Mouse (Mus musculus) bone marrow macrophage, adult 2 months (primary cell): Measurements from ENCODE around the gene Dusp16. TPM values are rescaled to one million over a fixed set of nuclear protein-coding genes. Genes with fewer than 3 reads are reported as not detected.

Experiments used
- H3K27ac ChIP-seq: 2 replicates; pipeline ENCODE4 v1.5.1; 2012; ENCODE audit warnings: low read depth, low read length; ENCODE audit not compliant: insufficient read depth
- H3K4me1 ChIP-seq: 2 replicates; pipeline ENCODE4 v1.6.1; 2012; ENCODE audit warnings: low read length; ENCODE audit not compliant: control insufficient read depth, insufficient read depth
- H3K4me3 ChIP-seq: 2 replicates; pipeline ENCODE4 v1.5.1; 2012; ENCODE audit warnings: mild to moderate bottlenecking, low read length, moderate library complexity; ENCODE audit not compliant: insufficient read depth
- CTCF ChIP-seq: IDR thresholded peaks from 2 replicates; pipeline ENCODE4 v1.5.1; 2012; ENCODE audit warnings: low read depth, mild to moderate bottlenecking, low read length, moderate library complexity
- POLR2A ChIP-seq: IDR thresholded peaks from 2 replicates; pipeline ENCODE4 v1.6.1; 2012; ENCODE audit warnings: mild to moderate bottlenecking, low read depth, low read length, borderline replicate concordance
- polyA plus RNA-seq: library from polyadenylated mRNA; stranded (reverse); fragments of >200 nt; gene quantifications from 2 replicates; pipeline ENCODE4 v1.2.4, GENCODE M21; 2012; ENCODE audit not compliant: missing spikeins, insufficient read depth, insufficient read length

Gene Dusp16
- polyA plus RNA-seq, 1 experiment: 6.9 TPM

DNA sequence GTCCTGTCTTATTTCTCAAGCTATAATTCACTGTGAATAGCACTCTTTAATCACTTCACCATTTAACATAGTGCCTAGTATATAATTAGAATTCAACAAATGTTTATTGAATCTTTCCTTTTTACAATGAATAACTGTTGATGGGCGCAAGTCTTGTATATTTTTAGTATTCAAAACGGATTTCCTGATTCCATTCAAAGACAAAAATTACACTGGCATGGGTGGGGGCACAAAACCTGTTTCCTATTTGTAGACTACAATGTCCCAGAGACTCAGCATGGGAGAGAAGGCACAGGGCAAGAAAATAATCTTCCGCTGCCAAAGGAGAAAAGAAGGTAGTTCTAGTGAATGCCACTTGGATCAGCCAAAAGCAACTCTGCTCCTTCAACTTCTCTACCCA lies 44.3 kb downstream of the Dusp16 start:
- peaks cover 20% of the 10 kb centered on the region for H3K4me1 ChIP-seq
- no peak overlapping the region for H3K27ac ChIP-seq
- TF ChIP-seq CTCF: no peak
- no peak for TF ChIP-seq POLR2A
- H3K4me3 ChIP-seq: no peak overlapping the region

DNA sequence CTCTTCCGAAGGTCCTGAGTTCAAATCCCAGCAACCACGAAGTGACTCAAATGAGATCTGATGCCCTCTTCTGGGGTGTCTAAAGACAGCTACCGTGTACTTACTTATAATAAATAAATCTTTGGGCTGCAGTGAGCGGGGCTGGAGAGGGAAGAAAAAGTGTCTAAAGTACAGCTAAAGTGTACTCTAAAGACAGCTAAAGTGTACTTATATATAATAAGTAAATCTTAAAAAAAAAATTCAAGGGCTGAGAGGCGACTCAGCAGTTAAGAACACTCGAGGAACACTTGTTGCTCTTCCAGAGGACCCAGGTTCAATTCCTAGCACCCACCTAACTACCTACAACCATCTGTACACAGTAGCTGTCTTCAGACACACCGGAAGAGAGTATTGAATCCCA lies 46.5 kb downstream of the Dusp16 start:
- Histone ChIP-seq H3K4me3 (no peak overlapping the region), H3K27ac (no peak overlapping the region), H3K4me1 (peaks cover 13% of the 10 kb centered on the region)
- TF ChIP-seq CTCF (no peak), POLR2A (no peak)

DNA sequence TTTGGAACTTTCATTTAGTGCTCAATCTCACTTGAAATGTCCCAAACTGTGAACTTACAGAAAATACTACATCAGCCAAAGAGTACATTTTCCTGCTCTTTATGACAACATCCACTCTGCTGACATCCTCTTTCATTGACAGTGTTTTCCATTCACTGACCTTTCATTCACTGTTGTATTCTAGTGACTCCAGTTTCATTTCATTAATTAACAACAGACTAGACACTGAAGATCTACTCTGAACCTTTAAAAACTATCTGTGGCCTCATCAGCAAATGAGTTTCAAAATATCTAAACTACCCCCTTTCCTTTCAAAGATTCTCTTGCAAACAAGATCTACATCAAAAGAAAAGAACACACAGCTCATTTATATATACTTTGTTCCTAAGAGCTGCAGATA lies 48.9 kb downstream of the Dusp16 start:
- no peak overlapping the region for H3K4me3 ChIP-seq
- TF ChIP-seq POLR2A (no peak), CTCF (no peak)
- no peak overlapping the region for H3K27ac ChIP-seq
- peaks cover 11% of the 10 kb centered on the region for H3K4me1 ChIP-seq

DNA sequence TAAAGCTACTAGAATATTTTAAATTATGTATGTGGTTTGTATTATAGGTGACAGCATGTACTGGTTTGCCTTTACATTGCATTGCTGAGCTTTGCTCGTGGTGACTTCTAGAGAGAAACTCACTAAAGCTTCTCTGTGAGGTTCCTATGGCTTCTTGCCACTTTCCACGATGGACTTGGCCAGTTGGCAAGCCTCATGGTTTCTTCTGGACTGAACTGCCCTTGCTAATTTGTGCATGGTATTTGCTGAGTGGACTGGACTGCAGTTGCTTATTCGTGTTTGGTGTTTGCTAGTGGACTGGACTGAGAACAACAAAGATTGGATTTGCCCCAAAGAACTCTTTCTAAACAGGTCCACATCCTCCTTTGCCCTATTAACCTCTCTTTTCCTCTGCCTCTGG lies 55.6 kb downstream of the Dusp16 start:
- no peak overlapping the region for H3K4me3 ChIP-seq
- TF ChIP-seq POLR2A (no peak), CTCF (no peak)
- H3K27ac ChIP-seq: no peak overlapping the region
- peaks cover 4% of the 10 kb centered on the region for H3K4me1 ChIP-seq

DNA sequence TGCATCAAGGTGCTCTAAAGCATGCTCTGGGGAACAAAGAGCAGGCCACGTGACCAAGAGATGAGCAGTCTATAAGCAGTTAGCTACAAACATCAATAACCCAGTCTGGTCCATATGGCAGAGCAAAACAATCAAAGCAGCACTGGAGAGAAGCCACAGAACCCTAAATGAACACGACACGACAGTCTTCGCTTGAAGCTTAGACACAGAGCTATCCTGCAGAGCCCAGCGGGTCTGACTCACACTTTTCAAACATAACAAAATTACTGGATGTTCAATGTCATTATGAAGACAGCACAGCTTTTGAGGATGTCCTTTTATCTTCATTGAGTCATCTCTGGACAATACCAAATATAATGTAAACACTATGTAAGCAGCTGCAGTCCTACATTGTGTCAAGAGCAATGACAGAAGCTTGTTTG lies 58.6 kb downstream of the Dusp16 start:
- Histone ChIP-seq H3K4me1 (no peaks in the 10 kb centered on the region), H3K4me3 (no peak overlapping the region), H3K27ac (no peak overlapping the region)
- no peak for TF ChIP-seq POLR2A
- TF ChIP-seq CTCF: no peak

DNA sequence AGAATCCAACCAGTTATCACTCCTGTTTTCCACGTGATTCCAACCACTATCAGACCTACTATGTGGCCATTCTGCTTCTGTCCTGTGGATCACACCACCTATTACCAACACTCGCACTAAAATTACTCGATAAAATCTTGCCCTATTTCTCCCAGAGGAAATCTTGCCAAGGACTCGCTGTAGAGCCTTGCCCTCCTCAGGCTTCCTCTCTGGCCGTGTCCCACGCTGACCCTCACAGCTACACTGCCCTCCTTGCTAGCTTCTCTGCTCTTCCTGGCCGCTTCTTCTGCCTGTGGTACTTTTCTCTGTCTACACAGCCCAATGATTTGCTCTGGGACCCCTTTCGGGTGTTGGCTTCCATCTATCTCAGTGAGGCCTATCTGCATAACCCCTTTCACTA lies 59.6 kb downstream of the Dusp16 start:
- no peak overlapping the region for H3K27ac ChIP-seq
- no peak overlapping the region for H3K4me3 ChIP-seq
- no peaks in the 10 kb centered on the region for H3K4me1 ChIP-seq
- TF ChIP-seq CTCF (no peak), POLR2A (no peak)

DNA sequence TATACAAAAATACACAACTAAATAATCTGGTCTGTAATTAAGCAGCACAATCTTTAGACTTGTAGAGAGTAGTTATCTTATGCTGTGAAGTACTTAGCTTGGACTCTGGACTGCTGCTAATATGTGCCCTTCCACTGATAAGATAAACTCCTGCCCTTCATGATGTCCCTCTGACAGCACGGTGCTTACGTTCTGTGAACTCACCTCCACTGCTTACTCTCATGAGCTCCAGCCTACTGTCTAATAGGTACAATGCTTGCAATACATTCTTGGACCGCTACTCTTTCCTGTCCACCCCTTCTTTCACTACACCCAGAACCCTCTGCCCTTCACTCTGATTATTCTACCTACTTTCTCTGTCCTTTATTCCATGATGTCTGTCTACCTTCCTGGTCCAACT lies 61.4 kb downstream of the Dusp16 start:
- TF ChIP-seq POLR2A (no peak), CTCF (no peak)
- H3K27ac ChIP-seq: no peak overlapping the region
- no peaks in the 10 kb centered on the region for H3K4me1 ChIP-seq
- no peak overlapping the region for H3K4me3 ChIP-seq

DNA sequence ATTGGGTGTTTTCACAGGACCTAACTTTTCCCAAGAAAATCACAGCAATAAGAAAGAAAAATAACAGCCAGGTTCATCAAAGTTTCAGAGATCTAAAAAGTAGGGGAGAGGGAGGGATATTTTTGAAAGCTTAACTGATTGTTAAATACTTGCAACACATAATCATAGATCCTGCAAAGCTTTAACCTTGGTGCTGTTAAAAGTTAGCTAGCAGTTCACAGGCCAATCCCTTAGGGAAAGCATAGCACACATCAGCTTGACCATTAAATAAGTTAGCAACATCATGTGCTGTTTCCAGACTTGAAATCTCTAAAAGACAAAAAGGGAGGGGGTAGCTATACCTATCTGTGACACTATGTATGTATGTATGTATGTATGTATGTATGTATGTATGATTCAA lies 67.0 kb downstream of the Dusp16 start:
- Histone ChIP-seq H3K4me1 (no peaks in the 10 kb centered on the region), H3K27ac (no peak overlapping the region), H3K4me3 (no peak overlapping the region)
- TF ChIP-seq POLR2A (no peak), CTCF (no peak)

DNA sequence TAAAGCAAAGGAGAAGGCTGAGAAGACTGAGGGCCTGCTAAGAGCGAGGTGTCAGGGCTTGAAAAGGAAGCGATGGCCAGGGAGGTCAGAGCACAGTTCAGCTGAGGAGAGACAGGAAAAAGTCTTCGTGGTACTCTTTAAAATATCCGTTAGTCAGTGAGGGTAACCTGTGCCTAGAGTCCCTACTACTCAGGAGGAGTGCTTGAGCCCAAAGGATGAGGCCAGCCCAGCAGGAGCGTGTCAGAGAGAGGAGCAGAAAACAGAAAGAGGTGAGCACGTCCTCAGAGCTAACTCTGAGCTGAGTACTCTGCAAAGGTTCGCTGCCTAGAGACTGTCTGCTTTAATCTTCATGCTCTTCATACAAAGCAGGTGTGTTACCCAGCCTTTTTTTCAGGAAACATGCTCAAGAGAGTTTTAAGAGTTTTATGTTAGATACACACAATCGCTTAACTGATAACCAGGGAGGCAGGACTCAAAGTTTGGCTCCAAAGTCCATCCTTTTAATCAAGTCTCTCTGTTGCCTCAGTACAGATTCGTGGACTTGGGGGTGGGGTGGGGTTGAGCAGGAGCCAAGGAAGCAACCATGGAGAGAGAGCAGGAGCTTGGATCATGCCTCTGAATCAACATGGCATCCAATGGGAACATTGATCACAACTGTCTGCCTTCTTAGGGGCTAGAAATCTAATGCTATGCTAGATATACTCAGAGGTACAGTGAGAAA lies 68.4 kb downstream of the Dusp16 start:
- Histone ChIP-seq H3K27ac (no peak overlapping the region), H3K4me1 (no peaks in the 10 kb centered on the region), H3K4me3 (no peak overlapping the region)
- TF ChIP-seq POLR2A: no peak
- no peak for TF ChIP-seq CTCF

GRCm38 (mm10) chr6:134723326-134723725 lies 69.1 kb downstream of the Dusp16 start:
- no peak for TF ChIP-seq CTCF
- TF ChIP-seq POLR2A: no peak
- H3K4me1 ChIP-seq: no peaks in the 10 kb centered on the region
- H3K27ac ChIP-seq: no peak overlapping the region
- no peak overlapping the region for H3K4me3 ChIP-seq
